Mouse (Mus musculus): ENCODE measurements around the gene Kcnmb3.

Gene Kcnmb3

GRCm38 (mm10) chr3:32495088-32495770, 3.2 kb upstream of the Kcnmb3 start:
- 53% methylated on average over 8 of the region's 8 CpGs for whole genome bisulfite sequencing

GRCm38 (mm10) chr3:32494387-32495087, 2.5 kb upstream of the Kcnmb3 start:
- WGBS: 93% methylated on average over 8 of the region's 8 CpGs

- WGBS: 85% methylated on average over 15 of the region's 15 CpGs
These were observed 1.7 kb downstream of the Kcnmb3 start for GRCm38 (mm10) chr3:32490076-32490927.

GRCm38 (mm10) chr3:32488172-32488571, 3.9 kb downstream of the Kcnmb3 start:
- 89% methylated on average over 6 of the region's 6 CpGs for WGBS

- WGBS: 68% methylated on average over 4 of the region's 4 CpGs
These were observed 5.5 kb downstream of the Kcnmb3 start for GRCm38 (mm10) chr3:32486543-32486942.

GRCm38 (mm10) chr3:32483035-32483434, 9.0 kb downstream of the Kcnmb3 start:
- WGBS: 86% methylated on average over 3 of the region's 3 CpGs

GRCm38 (mm10) chr3:32479961-32480360, 12.1 kb downstream of the Kcnmb3 start:
- 94% methylated on average over 7 of the region's 7 CpGs for WGBS

- 91% methylated on average over 10 of the region's 10 CpGs for WGBS
These were observed 18.8 kb downstream of the Kcnmb3 start for GRCm38 (mm10) chr3:32473184-32473583.

GRCm38 (mm10) chr3:32472191-32472900, 19.7 kb downstream of the Kcnmb3 start:
- WGBS: 70% methylated on average over 14 of the region's 14 CpGs

GRCm38 (mm10) chr3:32471098-32471497, 20.9 kb downstream of the Kcnmb3 start:
- 38% methylated on average over 6 of the region's 6 CpGs for WGBS

GRCm38 (mm10) chr3:32470449-32470848, 21.6 kb downstream of the Kcnmb3 start:
- WGBS: 74% methylated on average over 7 of the region's 7 CpGs

- WGBS: 73% methylated on average over 4 of the region's 4 CpGs
These were observed 23.6 kb downstream of the Kcnmb3 start for GRCm38 (mm10) chr3:32468411-32468810.

GRCm38 (mm10) chr3:32467321-32467720, 24.7 kb downstream of the Kcnmb3 start:
- 92% methylated on average over 4 of the region's 4 CpGs for WGBS

- 59% methylated on average over 4 of the region's 4 CpGs for WGBS
These were observed 32.3 kb downstream of the Kcnmb3 start for GRCm38 (mm10) chr3:32459777-32460176.

GRCm38 (mm10) chr3:32454329-32455021, 37.6 kb downstream of the Kcnmb3 start:
- 55% methylated on average over 11 of the region's 11 CpGs for WGBS

GRCm38 (mm10) chr3:32438716-32439115, 53.3 kb downstream of the Kcnmb3 start:
- WGBS: 87% methylated on average over 4 of the region's 4 CpGs

GRCm38 (mm10) chr3:32437820-32438219, 54.2 kb downstream of the Kcnmb3 start:
- WGBS: 82% methylated on average over 6 of the region's 6 CpGs

- WGBS: 94% methylated on average over 6 of the region's 6 CpGs
These were observed 54.7 kb downstream of the Kcnmb3 start for GRCm38 (mm10) chr3:32437297-32437696.

GRCm38 (mm10) chr3:32436101-32436500, 55.9 kb downstream of the Kcnmb3 start:
- WGBS: 93% methylated on average over 11 of the region's 11 CpGs

- 69% methylated on average over 2 of the region's 2 CpGs for WGBS
These were observed 58.0 kb downstream of the Kcnmb3 start for GRCm38 (mm10) chr3:32434016-32434415.

GRCm38 (mm10) chr3:32430394-32430793, 61.6 kb downstream of the Kcnmb3 start:
- 33% methylated on average over 2 of the region's 2 CpGs for WGBS

Measured in cerebral cortex, adult 2 months (tissue).